21 mouse cellular contexts compared by ENCODE assay signal in the genomic region with DNA sequence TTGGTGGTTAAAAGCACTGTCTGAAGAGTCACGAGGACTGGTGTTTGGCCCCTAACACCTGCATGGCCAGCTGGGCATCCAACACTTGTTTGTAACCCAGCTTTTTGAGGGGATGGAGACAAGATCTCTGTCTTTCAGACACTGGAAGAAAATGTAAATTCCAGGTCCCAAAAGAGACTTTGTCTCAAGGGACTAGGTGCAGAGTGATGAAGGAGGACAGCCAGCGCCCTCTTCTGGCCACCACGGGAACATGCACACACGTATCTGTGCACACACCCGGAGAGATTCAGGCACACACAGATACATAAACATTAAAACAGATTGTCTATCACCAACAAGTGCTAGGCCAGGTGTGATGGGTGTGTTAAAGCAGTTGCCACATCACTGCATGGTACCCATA.
DNase-seq lines count a peak whose midpoint lies in the region; ATAC-seq and TF ChIP-seq lines count a peak whose summit lies in the region.
"Had no signal": no experiment of that assay in that cellular context is flagged by ENCODE, and none has a peak within 500 bp of the region (broad histone marks: within the 10 kb centered on the region; RNA-seq: fewer than 3 reads in every experiment).

No protein-coding gene starts in this region.

- no peaks in the 10 kb centered on the region for H3K27me3 ChIP-seq in embryonic facial prominence, embryonic 13.5 days
- H3K27me3 ChIP-seq in embryonic facial prominence, embryonic 10.5 days (replicated peaks; ENCODE audit: low read depth, poor library complexity, severe bottlenecking), result peaks cover 10% of the 10 kb centered on the region
- peaks cover 28% of the 10 kb centered on the region for H3K27me3 ChIP-seq in limb, embryonic 13.5 days
- peaks cover 41% of the 10 kb centered on the region for H3K27me3 ChIP-seq in limb, embryonic 10.5 days (ENCODE audit: low read depth, poor library complexity, severe bottlenecking)
- no peaks in the 10 kb centered on the region for H3K27me3 ChIP-seq in neural tube, embryonic 14.5 days (ENCODE audit: control insufficient read depth, insufficient read depth, low read length)
- H3K27me3 ChIP-seq in forebrain, postnatal 0 days (ENCODE audit: insufficient read depth, low read length), result no peaks in the 10 kb centered on the region
- H3K27me3 ChIP-seq: forebrain, embryonic 13.5 days; hindbrain, embryonic 12.5 days; midbrain, embryonic 12.5 days; Patski had no signal

- H3K36me3 ChIP-seq in embryonic facial prominence, embryonic 13.5 days, result no peaks in the 10 kb centered on the region
- no peaks in the 10 kb centered on the region for H3K36me3 ChIP-seq in embryonic facial prominence, embryonic 10.5 days (replicated peaks)
- no peaks in the 10 kb centered on the region for H3K36me3 ChIP-seq in limb, embryonic 13.5 days
- no peaks in the 10 kb centered on the region for H3K36me3 ChIP-seq in limb, embryonic 10.5 days
- no peaks in the 10 kb centered on the region for H3K36me3 ChIP-seq in neural tube, embryonic 14.5 days (ENCODE audit: control insufficient read depth, insufficient read depth, low read length)
- no peaks in the 10 kb centered on the region for H3K36me3 ChIP-seq in forebrain, postnatal 0 days (ENCODE audit: insufficient read depth)
- H3K36me3 ChIP-seq: hindbrain, embryonic 12.5 days; limb, embryonic 12.5 days; midbrain, embryonic 12.5 days had no signal

- H3K4me3 ChIP-seq in embryonic facial prominence, embryonic 13.5 days, result no peak overlapping the region
- no peak overlapping the region for H3K4me3 ChIP-seq in embryonic facial prominence, embryonic 10.5 days
- no peak overlapping the region for H3K4me3 ChIP-seq in limb, embryonic 13.5 days
- no peak overlapping the region for H3K4me3 ChIP-seq in limb, embryonic 10.5 days
- H3K4me3 ChIP-seq in neural tube, embryonic 14.5 days (ENCODE audit: low read depth, low read length), result no peak overlapping the region
- no peak overlapping the region for H3K4me3 ChIP-seq in forebrain, postnatal 0 days (ENCODE audit: low read depth, low read length)
- H3K4me3 ChIP-seq: forebrain, embryonic 13.5 days; hindbrain, embryonic 12.5 days; limb, embryonic 12.5 days; midbrain, embryonic 12.5 days had no signal

- WGBS in embryonic facial prominence, embryonic 13.5 days, result 93% methylated on average over 5 of the region's 5 CpGs
- 98% methylated on average over 5 of the region's 5 CpGs for WGBS in embryonic facial prominence, embryonic 10.5 days
- WGBS in limb, embryonic 13.5 days, result 94% methylated on average over 5 of the region's 5 CpGs
- 94% methylated on average over 5 of the region's 5 CpGs for WGBS in limb, embryonic 10.5 days
- 99% methylated on average over 5 of the region's 5 CpGs for WGBS in neural tube, embryonic 14.5 days
- WGBS in forebrain, postnatal 0 days, result 96% methylated on average over 5 of the region's 5 CpGs

- H3K4me1 ChIP-seq in embryonic facial prominence, embryonic 13.5 days, result peaks cover 59% of the 10 kb centered on the region
- peaks cover 25% of the 10 kb centered on the region for H3K4me1 ChIP-seq in embryonic facial prominence, embryonic 10.5 days
- peaks cover 52% of the 10 kb centered on the region for H3K4me1 ChIP-seq in limb, embryonic 13.5 days
- peaks cover 26% of the 10 kb centered on the region for H3K4me1 ChIP-seq in limb, embryonic 10.5 days
- H3K4me1 ChIP-seq in neural tube, embryonic 14.5 days (ENCODE audit: control insufficient read depth, insufficient read depth, low read length), result peaks cover 17% of the 10 kb centered on the region
- H3K4me1 ChIP-seq in forebrain, postnatal 0 days (ENCODE audit: insufficient read depth), result no peaks in the 10 kb centered on the region

- H3K9me3 ChIP-seq in embryonic facial prominence, embryonic 13.5 days, result no peaks in the 10 kb centered on the region
- no peaks in the 10 kb centered on the region for H3K9me3 ChIP-seq in embryonic facial prominence, embryonic 10.5 days
- 0 out of 2 replicates have a peak, but pooled peaks cover 3% of the 10 kb centered on the region for H3K9me3 ChIP-seq in limb, embryonic 13.5 days
- no peaks in the 10 kb centered on the region for H3K9me3 ChIP-seq in limb, embryonic 10.5 days (replicated peaks)
- H3K9me3 ChIP-seq in neural tube, embryonic 14.5 days (ENCODE audit: control insufficient read depth, low read length), result no peaks in the 10 kb centered on the region
- no peaks in the 10 kb centered on the region for H3K9me3 ChIP-seq in forebrain, postnatal 0 days (ENCODE audit: low read length)
- H3K9me3 ChIP-seq: forebrain, embryonic 13.5 days; hindbrain, embryonic 12.5 days; limb, embryonic 12.5 days; midbrain, embryonic 12.5 days had no signal

- ATAC-seq in embryonic facial prominence, embryonic 13.5 days (ENCODE audit: insufficient number of reproducible peaks, insufficient read depth, low FRiP score, low TSS enrichment, low read depth), result no peak
- ATAC-seq in limb, embryonic 13.5 days (ENCODE audit: low FRiP score, low read depth), result no peak
- ATAC-seq in neural tube, embryonic 14.5 days (ENCODE audit: low read depth), result 0 out of 2 replicates have a peak, but pooled peaks have one; percentile 1
- ATAC-seq in forebrain, postnatal 0 days, result no peak
- ATAC-seq: forebrain, embryonic 13.5 days had no signal

- no peak overlapping the region for H3K4me2 ChIP-seq in embryonic facial prominence, embryonic 13.5 days
- H3K4me2 ChIP-seq in limb, embryonic 13.5 days (replicated peaks), result no peak overlapping the region
- no peak overlapping the region for H3K4me2 ChIP-seq in neural tube, embryonic 14.5 days (ENCODE audit: low read depth, low read length)
- no peak overlapping the region for H3K4me2 ChIP-seq in forebrain, postnatal 0 days (ENCODE audit: low read depth)
- H3K4me2 ChIP-seq: forebrain, embryonic 13.5 days; hindbrain, embryonic 12.5 days; limb, embryonic 12.5 days; midbrain, embryonic 12.5 days had no signal

- TF ChIP-seq CTCF in forebrain, postnatal 0 days (IDR thresholded peaks at IDR 0.05; ENCODE audit: low read depth), result no peak

- H3K27ac ChIP-seq in embryonic facial prominence, embryonic 13.5 days, result peak overlapping the region; percentile 78
- H3K27ac ChIP-seq in embryonic facial prominence, embryonic 10.5 days (replicated peaks), result no peak overlapping the region
- 0 out of 2 replicates have a peak overlapping the region, but pooled peaks have one; percentile 77 for H3K27ac ChIP-seq in limb, embryonic 13.5 days
- H3K27ac ChIP-seq in limb, embryonic 10.5 days, result no peak overlapping the region
- no peak overlapping the region for H3K27ac ChIP-seq in neural tube, embryonic 14.5 days (ENCODE audit: low read depth, low read length)
- H3K27ac ChIP-seq in forebrain, postnatal 0 days (ENCODE audit: low read depth, low read length), result no peak overlapping the region
- H3K27ac ChIP-seq: forebrain, embryonic 13.5 days; hindbrain, embryonic 12.5 days; midbrain, embryonic 12.5 days had no signal

- H3K9ac ChIP-seq in embryonic facial prominence, embryonic 13.5 days, result no peak overlapping the region
- H3K9ac ChIP-seq in limb, embryonic 13.5 days, result no peak overlapping the region
- H3K9ac ChIP-seq in neural tube, embryonic 14.5 days (replicated peaks; ENCODE audit: low read depth, low read length), result no peak overlapping the region
- no peak overlapping the region for H3K9ac ChIP-seq in forebrain, postnatal 0 days
- H3K9ac ChIP-seq: forebrain, embryonic 13.5 days; hindbrain, embryonic 12.5 days; limb, embryonic 12.5 days; midbrain, embryonic 12.5 days had no signal

- no peak for DNase-seq in embryonic facial prominence, embryonic 10.5 days (ENCODE audit: low spot score)
- DNase-seq in limb, embryonic 10.5 days (ENCODE audit: low spot score), result no peak
- no peak for DNase-seq in neural tube, embryonic 10.5 days (ENCODE audit: extremely low spot score, low spot score)
- no peak for DNase-seq in right cerebral cortex, adult 18-20 months
- DNase-seq in forebrain, postnatal 0 days, result no peak
- DNase-seq: cerebellum, adult 11 months; cerebellum, postnatal 36 days; heart, adult 18-20 months; kidney, adult 11 months; layer of hippocampus, postnatal 36 days; lung, postnatal 4 days; right cerebral cortex, postnatal 25 days; thymus, adult 2 months had no signal

Comparison
In these comparisons a context has a peak if more than half of its experiments do, and no peak if none do; other contexts are left out.
1. H3K27ac ChIP-seq: peak in embryonic facial prominence, embryonic 13.5 days (single experiment) and limb, embryonic 13.5 days (single experiment); none in embryonic facial prominence, embryonic 10.5 days (single experiment), limb, embryonic 10.5 days (single experiment), neural tube, embryonic 14.5 days (single experiment) and forebrain, postnatal 0 days (single experiment).